Mouse (Mus musculus) small intestine, adult 2 months (tissue): ENCODE results near the gene Wdr47. TPM values are rescaled to one million over a fixed set of nuclear protein-coding genes. Genes with fewer than 3 reads are reported as not detected.
"Not testable (repeated sequence)": the region's sequence is repeated elsewhere in the genome, so short reads cannot be mapped to it uniquely, and the experiment has no call there.

Experiments used
- H3K27ac ChIP-seq: fragments of 200-500 bp; 2 replicates; pipeline ENCODE4 v1.5.1; 2012; ENCODE audit warnings: low read depth, low read length, control low read depth, inconsistent platforms; ENCODE audit not compliant: insufficient read depth
- H3K27me3 ChIP-seq: fragments of 200-500 bp; 2 replicates; pipeline ENCODE4 v1.6.1; 2012; ENCODE audit warnings: mild to moderate bottlenecking, moderate library complexity, low read length, inconsistent platforms; ENCODE audit not compliant: control insufficient read depth, insufficient read depth
- H3K36me3 ChIP-seq: fragments of 200-500 bp; 2 replicates; pipeline ENCODE4 v1.6.1; 2012; ENCODE audit warnings: mild to moderate bottlenecking, low read length, control low read depth, inconsistent platforms; ENCODE audit not compliant: control insufficient read depth, insufficient read depth
- H3K4me1 ChIP-seq: fragments of 200-500 bp; 2 replicates; pipeline ENCODE4 v1.6.1; 2012; ENCODE audit warnings: low read length, inconsistent platforms, mixed read lengths; ENCODE audit not compliant: control insufficient read depth, insufficient read depth, insufficient read length
- H3K4me3 ChIP-seq: fragments of 200-500 bp; 2 replicates; pipeline ENCODE4 v1.5.1; 2012; ENCODE audit warnings: low read depth, mild to moderate bottlenecking, control low read depth, inconsistent platforms, low read length, moderate library complexity
- CTCF ChIP-seq: fragments of 200-500 bp; IDR thresholded peaks from 2 replicates; pipeline ENCODE4 v1.5.1; 2012; ENCODE audit warnings: low read depth, mild to moderate bottlenecking, control low read depth, inconsistent platforms, low read length, moderate library complexity, mixed read lengths; ENCODE audit not compliant: insufficient replicate concordance, insufficient read length; ENCODE audit errors: extremely low read depth
- POLR2A ChIP-seq: fragments of 200-500 bp; IDR thresholded peaks from 2 replicates; pipeline ENCODE4 v1.6.1; 2012; ENCODE audit warnings: low read depth, mild to moderate bottlenecking, control low read depth, inconsistent platforms, low read length, moderate library complexity
- WGBS: fragments of 180-500 bp; shearing (Covaris S2); methylation state at CpG from one replicate; pipeline ENCODE4 v1.1.7; 2018; 5-methylcytosine and 5-hydroxymethylcytosine counted together
- polyA plus RNA-seq: library from polyadenylated mRNA; depleted of rRNA; stranded (reverse); fragments of >200 nt; gene quantifications from 2 replicates; pipeline ENCODE4 v1.2.3, GENCODE M21; 2012

Gene Wdr47
- polyA plus RNA-seq, 1 experiment: 1.3 TPM

- Histone ChIP-seq H3K4me1 (peaks cover 1% of the 10 kb centered on the region; the same call in 1 of the 2 replicates), H3K27me3 (no peaks in the 10 kb centered on the region), H3K36me3 (no peaks in the 10 kb centered on the region), H3K4me3 (no peak overlapping the region), H3K27ac (no peak overlapping the region)
- TF ChIP-seq CTCF: no peak
- TF ChIP-seq POLR2A: no peak
- 67% methylated on average over 4 of the region's 4 CpGs for WGBS
Measured at GRCm38 (mm10) chr3:108639412-108639811, 48.3 kb downstream of the Wdr47 start.

GRCm38 (mm10) chr3:108640998-108641397, 49.9 kb downstream of the Wdr47 start:
- peaks cover 1% of the 10 kb centered on the region; the same call in 1 of the 2 replicates for H3K4me1 ChIP-seq
- H3K27me3 ChIP-seq: no peaks in the 10 kb centered on the region
- no peak overlapping the region for H3K27ac ChIP-seq
- H3K36me3 ChIP-seq: peaks cover 2% of the 10 kb centered on the region; the same call in 1 of the 2 replicates
- no peak overlapping the region for H3K4me3 ChIP-seq
- WGBS: 47% methylated on average over 4 of the region's 4 CpGs
- TF ChIP-seq POLR2A (no peak), CTCF (no peak)

DNA sequence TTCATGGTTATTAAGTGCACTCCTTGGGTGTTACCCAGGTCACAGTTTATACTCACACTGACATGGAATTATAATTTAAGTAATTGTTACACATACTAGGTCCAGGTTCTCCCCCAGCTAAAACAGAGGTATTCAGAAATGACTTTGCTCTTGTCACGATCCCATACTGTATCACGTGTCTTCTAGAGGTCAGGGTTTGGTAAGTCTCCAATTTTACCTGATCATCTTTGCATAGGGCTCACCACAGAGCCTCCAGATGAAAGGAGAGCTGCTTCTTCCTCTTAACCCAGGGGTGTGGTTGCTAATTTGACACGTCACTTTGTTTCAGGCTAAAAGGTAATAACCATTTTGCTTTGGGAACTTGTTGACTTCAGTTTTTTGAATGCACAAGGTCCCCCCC, 53.8 kb downstream of the Wdr47 start:
- TF ChIP-seq CTCF (no peak), POLR2A (no peak)
- Histone ChIP-seq H3K4me1 (peaks cover 1% of the 10 kb centered on the region; the same call in 1 of the 2 replicates), H3K27me3 (no peaks in the 10 kb centered on the region), H3K36me3 (peaks cover 2% of the 10 kb centered on the region; the same call in 1 of the 2 replicates), H3K27ac (no peak overlapping the region), H3K4me3 (no peak overlapping the region)
- WGBS: 87% methylated on average over 3 of the region's 3 CpGs

DNA sequence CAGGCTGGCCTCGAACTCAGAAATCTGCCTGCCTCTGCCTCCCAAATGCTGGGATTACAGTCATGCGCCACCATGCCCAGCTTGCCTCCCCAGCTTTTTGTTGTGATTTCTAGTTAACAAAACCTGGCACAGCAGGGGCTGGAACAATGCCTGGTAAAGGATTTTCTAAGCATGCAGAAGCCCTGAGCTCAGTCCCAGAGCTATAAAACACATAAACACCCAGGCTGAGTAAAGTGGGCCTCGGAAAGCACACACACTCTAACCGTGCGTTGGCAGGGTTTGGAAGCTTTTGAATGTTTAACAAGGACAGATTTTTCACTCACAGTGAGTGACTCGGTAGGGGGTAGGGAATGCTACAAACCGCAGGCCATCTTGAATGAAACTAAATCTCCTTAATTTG, 55.0 kb downstream of the Wdr47 start:
- Histone ChIP-seq H3K4me1 (peaks cover 1% of the 10 kb centered on the region; the same call in 1 of the 2 replicates), H3K36me3 (peaks cover 2% of the 10 kb centered on the region; the same call in 1 of the 2 replicates), H3K4me3 (no peak overlapping the region), H3K27ac (no peak overlapping the region), H3K27me3 (no peaks in the 10 kb centered on the region)
- WGBS: 81% methylated on average over 7 of the region's 7 CpGs
- TF ChIP-seq POLR2A (no peak), CTCF (no peak)

- not testable (repeated sequence) for H3K4me3 ChIP-seq, H3K27me3 ChIP-seq, H3K27ac ChIP-seq, H3K4me1 ChIP-seq, H3K36me3 ChIP-seq
- WGBS: 58% methylated on average over 5 of the region's 5 CpGs
Measured at GRCm38 (mm10) chr3:108647681-108648080, 56.6 kb downstream of the Wdr47 start.

DNA sequence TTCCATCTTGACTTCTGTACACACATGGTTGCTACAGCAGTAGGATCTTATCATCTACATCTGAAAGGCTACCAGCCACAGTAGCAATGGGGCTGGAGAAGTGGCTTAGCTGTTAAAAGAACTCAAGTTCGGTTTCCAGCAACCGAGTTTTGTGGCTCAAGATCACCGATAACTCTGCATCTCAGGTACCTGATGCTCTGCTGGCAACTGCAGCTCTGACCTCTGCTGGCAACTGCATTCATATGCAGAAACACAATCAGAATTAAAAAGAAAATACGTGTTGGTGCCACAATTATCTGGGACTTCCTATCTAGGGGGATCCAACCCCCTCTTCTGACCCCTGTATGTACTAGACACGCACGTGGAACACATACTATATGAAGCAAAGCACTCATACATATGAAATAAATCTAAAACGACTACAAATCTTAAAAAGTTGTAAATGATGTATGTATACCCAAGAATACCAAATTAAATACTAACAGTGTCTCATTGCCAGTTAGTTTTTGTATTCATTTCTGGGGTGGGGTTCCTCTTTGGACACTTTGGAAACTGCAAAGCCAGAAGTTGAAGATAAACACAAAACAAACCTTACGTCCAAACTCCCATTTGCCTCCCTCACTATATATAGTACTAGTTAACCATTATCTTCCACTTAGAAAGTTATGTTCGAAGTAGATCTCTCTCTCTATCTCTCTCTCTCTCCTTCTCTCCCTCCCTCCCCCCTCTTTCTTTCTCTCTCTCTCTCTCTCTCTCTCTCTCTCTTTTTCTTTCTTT, 62.0 kb downstream of the Wdr47 start:
- H3K27me3 ChIP-seq: no peaks in the 10 kb centered on the region
- no peak for TF ChIP-seq POLR2A
- no peak for TF ChIP-seq CTCF
- WGBS: 7% methylated on average over 9 of the region's 9 CpGs
- H3K27ac ChIP-seq: no peak overlapping the region
- no peak overlapping the region for H3K4me3 ChIP-seq
- H3K4me1 ChIP-seq: no peaks in the 10 kb centered on the region; the same call in 1 of the 2 replicates
- H3K36me3 ChIP-seq: no peaks in the 10 kb centered on the region

DNA sequence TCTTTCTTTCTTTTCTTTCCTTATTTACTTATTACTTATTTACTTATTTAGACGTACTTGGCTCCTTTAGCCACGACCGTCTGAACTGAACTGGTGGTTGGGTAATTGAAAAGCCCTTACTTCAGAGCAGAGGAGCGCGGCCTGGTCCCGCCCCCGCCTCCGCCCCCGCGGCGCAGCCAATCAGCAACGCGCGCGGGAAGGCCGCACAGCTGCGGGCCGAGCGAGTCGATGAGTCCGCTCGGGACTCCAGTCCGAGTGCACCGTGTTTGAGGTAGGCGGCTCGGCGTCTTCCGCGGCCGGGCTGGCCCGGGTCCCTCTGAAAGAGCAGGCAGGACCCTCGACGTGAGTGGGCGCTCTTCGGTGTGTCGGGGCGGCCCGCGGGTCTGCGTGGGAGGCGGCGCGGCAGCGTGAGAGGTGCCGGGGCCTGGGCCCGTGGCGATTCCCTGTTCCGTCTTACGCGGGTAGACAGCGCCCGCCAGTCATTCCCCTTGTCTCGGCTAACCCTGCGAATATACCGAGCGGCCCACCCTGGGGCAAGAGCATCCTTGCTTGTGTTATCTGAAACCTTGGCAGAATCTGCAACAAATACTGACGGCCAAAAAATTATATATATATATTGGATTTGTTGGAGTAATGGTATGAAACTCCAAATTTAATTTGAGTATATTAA, 62.8 kb downstream of the Wdr47 start, which contains the start of gene Clcc1:
Gene Clcc1 (plus strand): TSS at position 204 of the 670 bp plus-strand sequence.
- H3K4me1 ChIP-seq: no peaks in the 10 kb centered on the region; the same call in 1 of the 2 replicates
- peak within 1 kb of the TSS; percentile 89 for H3K4me3 ChIP-seq
- no peaks in the 10 kb centered on the region for H3K36me3 ChIP-seq
- H3K27me3 ChIP-seq: no peaks in the 10 kb centered on the region
- WGBS: under 1% methylated on average over 57 of the region's 57 CpGs
- peak within 1 kb of the TSS; percentile 17; the same call in 1 of the 2 replicates for H3K27ac ChIP-seq
- TF ChIP-seq POLR2A (peak; percentile 94), CTCF (no peak)
